Comparison of ENCODE assay signal across 20 mouse cellular contexts in genomic region chr2:11365815-11366214, GRCm38 (mm10).
DNase-seq lines count a peak whose midpoint lies in the region; ATAC-seq lines count a peak whose summit lies in the region.
"Had no signal": no experiment of that assay in that cellular context is flagged by ENCODE, and none has a peak within 500 bp of the region (broad histone marks: within the 10 kb centered on the region; RNA-seq: fewer than 3 reads in every experiment).

No protein-coding gene starts in this region.

- H3K4me3 ChIP-seq in heart, embryonic 16.5 days (ENCODE audit: low read length): no peak overlapping the region
- H3K4me3 ChIP-seq in brown adipose tissue, adult 24 weeks (ENCODE audit: insufficient read depth, low read depth, low read length): no peak overlapping the region
- H3K4me3 ChIP-seq: embryonic facial prominence, embryonic 12.5 days; forebrain, embryonic 15.5 days; heart, embryonic 13.5 days; hindbrain, embryonic 13.5 days had no signal

- 72% methylated on average over 3 of the region's 3 CpGs for WGBS in heart, embryonic 16.5 days

- no peaks in the 10 kb centered on the region for H3K9me3 ChIP-seq in heart, embryonic 16.5 days (replicated peaks; ENCODE audit: control insufficient read depth, low read length)
- H3K9me3 ChIP-seq: embryonic facial prominence, embryonic 12.5 days; forebrain, embryonic 15.5 days; heart, embryonic 13.5 days; hindbrain, embryonic 13.5 days had no signal

- no peaks in the 10 kb centered on the region for H3K4me1 ChIP-seq in heart, embryonic 16.5 days (ENCODE audit: control insufficient read depth, insufficient read depth, low read length)
- H3K4me1 ChIP-seq in brown adipose tissue, adult 24 weeks (ENCODE audit: control insufficient read depth, insufficient read depth, insufficient read length, low read length): peaks cover 11% of the 10 kb centered on the region; the same call in 1 of the 2 replicates
- H3K4me1 ChIP-seq: embryonic facial prominence, embryonic 12.5 days; heart, embryonic 13.5 days had no signal

- no peak for ATAC-seq in heart, embryonic 16.5 days (replicated peaks; ENCODE audit: extremely low read depth, insufficient read depth, low FRiP score)
- ATAC-seq: activated CD4-positive, CD25-positive, alpha-beta regulatory T cell, adult 4 months; forebrain, embryonic 15.5 days; hindbrain, postnatal 0 days; Patski had no signal

- 0 out of 2 replicates have a peak overlapping the region, but pooled peaks have one; percentile 42 for H3K27ac ChIP-seq in heart, embryonic 16.5 days (ENCODE audit: low read length)
- H3K27ac ChIP-seq in brown adipose tissue, adult 24 weeks (replicated peaks; ENCODE audit: low read depth, low read length): peak overlapping the region; percentile 73
- H3K27ac ChIP-seq: embryonic facial prominence, embryonic 12.5 days; forebrain, embryonic 15.5 days; heart, embryonic 13.5 days; hindbrain, embryonic 13.5 days; hindbrain, postnatal 0 days had no signal

- H3K4me2 ChIP-seq in heart, embryonic 16.5 days (ENCODE audit: low read depth, low read length): no peak overlapping the region
- H3K4me2 ChIP-seq: embryonic facial prominence, embryonic 12.5 days; forebrain, embryonic 15.5 days; heart, embryonic 13.5 days; hindbrain, embryonic 13.5 days had no signal

- H3K36me3 ChIP-seq in heart, embryonic 16.5 days (ENCODE audit: control insufficient read depth, insufficient read depth): no peaks in the 10 kb centered on the region
- H3K36me3 ChIP-seq: embryonic facial prominence, embryonic 12.5 days; forebrain, embryonic 15.5 days; heart, embryonic 13.5 days; hindbrain, embryonic 13.5 days had no signal

- peak; percentile 3 for DNase-seq in embryo, embryonic 11 days
- DNase-seq in embryo, embryonic 9.5 days (ENCODE audit: extremely low spot score): no peak
- DNase-seq in heart, adult 9 months (ENCODE audit: low spot score in 2 of 2): no peak
- peak; percentile 9 for DNase-seq in lung, postnatal 10 days
- no peak for DNase-seq in lung, adult 18-20 months
- DNase-seq in right cerebral cortex, adult 18-20 months: no peak
- DNase-seq: adrenal gland, postnatal 14 days; cerebellum, adult 18-20 months; cerebellum, postnatal 10 days; gastrocnemius, postnatal 10 days had no signal

- no peak overlapping the region for H3K9ac ChIP-seq in heart, embryonic 16.5 days (ENCODE audit: low read length)
- H3K9ac ChIP-seq: embryonic facial prominence, embryonic 12.5 days; forebrain, embryonic 15.5 days; heart, embryonic 13.5 days; hindbrain, embryonic 13.5 days had no signal

- no peaks in the 10 kb centered on the region for H3K27me3 ChIP-seq in heart, embryonic 16.5 days (ENCODE audit: control insufficient read depth, insufficient read depth, low read length)
- H3K27me3 ChIP-seq: CH12.LX; embryonic facial prominence, embryonic 12.5 days; forebrain, embryonic 15.5 days; heart, embryonic 13.5 days; hindbrain, embryonic 13.5 days; Patski had no signal

Comparison
In these comparisons a context has a peak if more than half of its experiments do, and no peak if none do; other contexts are left out.
1. DNase-seq: peak in embryo, embryonic 11 days (single experiment) and lung, postnatal 10 days (single experiment); none in embryo, embryonic 9.5 days (single experiment), heart, adult 9 months (0 of 2), lung, adult 18-20 months (0 of 2) and right cerebral cortex, adult 18-20 months (single experiment).